Mouse (Mus musculus): Measurements from ENCODE around the gene Pik3r1. TPM values are rescaled to one million over a fixed set of nuclear protein-coding genes. Genes with fewer than 3 reads are reported as not detected.
A peak's percentile ranks its signal among the peaks of the same experiment; 100 is the strongest.

The Pik3r1 gene
- polyA plus RNA-seq, 1 experiment from 2014 or later: 42.7 TPM

- ATAC-seq: no peak
- H3K9me3 ChIP-seq (ENCODE audit: control insufficient read depth, low read length): no peaks in the 10 kb centered on the region
These were observed 41.1 kb downstream of the Pik3r1 start for GRCm38 (mm10) chr13:101726922-101727321.

DNA sequence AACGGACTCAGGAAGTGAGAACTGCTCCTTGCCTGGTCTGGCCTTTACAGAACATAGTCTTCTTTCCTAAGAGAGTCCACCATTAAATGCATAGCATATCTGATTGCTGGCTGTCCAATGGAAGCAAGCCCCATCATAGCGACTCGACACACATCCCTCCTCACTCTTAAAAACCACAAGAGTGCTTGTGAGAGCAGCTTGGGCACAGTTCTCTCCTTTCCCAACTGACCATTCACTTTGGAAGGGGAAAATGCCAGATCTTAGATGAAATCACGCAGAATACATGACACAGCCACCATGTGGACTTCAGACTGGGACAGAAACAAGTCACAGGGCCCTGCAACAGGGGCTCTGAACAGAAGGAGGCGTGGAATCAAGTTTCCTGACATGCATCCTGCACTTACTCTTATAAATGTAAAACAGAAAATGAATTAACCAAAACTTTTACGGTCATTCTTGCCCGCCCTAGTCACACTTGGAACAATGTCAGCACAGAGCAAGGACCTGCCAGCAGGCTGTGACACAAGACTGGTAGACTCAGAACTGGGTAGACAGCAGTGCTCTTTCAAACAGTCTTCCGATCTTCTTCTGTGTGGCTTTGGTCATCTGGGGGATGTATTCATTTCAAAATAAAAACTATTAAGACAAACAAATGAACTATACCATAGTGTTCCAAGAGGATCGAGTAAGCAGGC, 46.0 kb downstream of the Pik3r1 start:
- no peak overlapping the region for H3K27ac ChIP-seq (ENCODE audit: low read length)
- no peaks in the 10 kb centered on the region for H3K9me3 ChIP-seq (ENCODE audit: control insufficient read depth, low read length)
- ATAC-seq: no peak
- no peak overlapping the region for H3K4me2 ChIP-seq (ENCODE audit: low read length)
- WGBS: 91% methylated on average over 9 of the region's 9 CpGs
- H3K4me3 ChIP-seq (replicated peaks; ENCODE audit: low read length): no peak overlapping the region
- H3K9ac ChIP-seq (replicated peaks; ENCODE audit: low read depth, low read length): no peak overlapping the region
- H3K27me3 ChIP-seq (replicated peaks; ENCODE audit: control insufficient read depth, insufficient read depth, low read length): no peaks in the 10 kb centered on the region
- peaks cover 12% of the 10 kb centered on the region for H3K4me1 ChIP-seq (replicated peaks; ENCODE audit: control insufficient read depth, insufficient read depth, low read length)
- no peaks in the 10 kb centered on the region for H3K36me3 ChIP-seq (ENCODE audit: control insufficient read depth, insufficient read depth)

More at GRCm38 (mm10) chr13:101726922-101727321, 41.1 kb downstream of the Pik3r1 start:
- Histone ChIP-seq H3K36me3 (ENCODE audit: control insufficient read depth, insufficient read depth) (no peaks in the 10 kb centered on the region), H3K27me3 (replicated peaks; ENCODE audit: control insufficient read depth, insufficient read depth, low read length) (no peaks in the 10 kb centered on the region), H3K4me2 (ENCODE audit: low read length) (no peak overlapping the region), H3K27ac (ENCODE audit: low read length) (no peak overlapping the region), H3K9ac (replicated peaks; ENCODE audit: low read depth, low read length) (no peak overlapping the region), H3K4me1 (replicated peaks; ENCODE audit: control insufficient read depth, insufficient read depth, low read length) (peaks cover 18% of the 10 kb centered on the region), H3K4me3 (replicated peaks; ENCODE audit: low read length) (no peak overlapping the region)
- 96% methylated on average over 3 of the region's 3 CpGs for WGBS

DNA sequence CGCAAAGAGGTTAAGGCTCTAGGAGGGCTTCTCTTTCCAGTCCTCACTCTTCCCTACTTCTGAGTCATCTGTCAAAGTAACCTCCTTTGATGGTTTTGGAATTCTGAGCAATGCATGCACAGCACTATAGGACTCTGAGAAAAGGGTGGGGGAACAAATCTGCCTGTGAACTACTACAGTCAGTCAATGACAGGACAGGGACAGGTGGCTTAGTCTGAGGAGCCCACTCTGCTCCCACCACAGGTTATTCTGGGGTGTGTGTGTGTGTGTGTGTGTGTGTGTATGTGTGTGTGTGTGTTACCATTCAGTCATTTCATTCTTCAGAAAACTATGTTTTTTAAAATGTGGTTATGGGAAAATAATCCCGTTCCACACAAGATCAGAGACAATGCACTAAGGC, 46.9 kb downstream of the Pik3r1 start:
- peaks cover 12% of the 10 kb centered on the region for H3K4me1 ChIP-seq (replicated peaks; ENCODE audit: control insufficient read depth, insufficient read depth, low read length)
- H3K4me2 ChIP-seq (ENCODE audit: low read length): no peak overlapping the region
- 91% methylated on average over 1 of the region's 2 CpGs for WGBS
- ATAC-seq: no peak
- H3K27me3 ChIP-seq (replicated peaks; ENCODE audit: control insufficient read depth, insufficient read depth, low read length): no peaks in the 10 kb centered on the region
- H3K9ac ChIP-seq (replicated peaks; ENCODE audit: low read depth, low read length): no peak overlapping the region
- no peak overlapping the region for H3K4me3 ChIP-seq (replicated peaks; ENCODE audit: low read length)
- H3K27ac ChIP-seq (ENCODE audit: low read length): no peak overlapping the region
- H3K9me3 ChIP-seq (ENCODE audit: control insufficient read depth, low read length): no peaks in the 10 kb centered on the region
- no peaks in the 10 kb centered on the region for H3K36me3 ChIP-seq (ENCODE audit: control insufficient read depth, insufficient read depth)

DNA sequence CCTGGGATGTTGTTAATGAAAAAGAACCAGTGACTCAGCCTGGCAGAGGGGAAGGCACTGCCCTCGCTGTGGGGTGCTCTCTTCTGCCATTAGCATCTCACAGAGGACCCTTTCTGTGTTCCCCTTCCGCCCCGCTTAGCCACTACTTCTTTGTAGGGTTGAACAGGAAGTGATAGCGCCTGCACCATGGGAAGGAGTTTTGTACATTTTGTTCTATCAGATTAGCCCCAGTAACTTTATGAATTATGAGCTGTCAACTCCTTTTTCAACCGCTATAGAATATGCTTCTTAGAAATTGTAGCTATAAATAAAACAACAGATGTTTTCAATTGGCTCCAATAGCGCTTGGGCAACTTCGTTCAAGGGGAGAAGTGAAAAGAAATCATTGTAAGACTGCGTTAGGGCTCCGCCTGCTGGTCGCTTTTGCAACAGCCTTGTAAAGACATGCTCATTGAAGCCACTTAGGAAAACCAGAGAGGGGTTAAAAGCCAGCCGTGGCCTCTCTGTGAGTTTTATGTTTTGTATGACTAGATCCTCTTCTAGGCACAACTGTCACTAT, 48.6 kb downstream of the Pik3r1 start:
- no peaks in the 10 kb centered on the region for H3K36me3 ChIP-seq (ENCODE audit: control insufficient read depth, insufficient read depth)
- WGBS: 6% methylated on average over 11 of the region's 11 CpGs
- H3K27me3 ChIP-seq (replicated peaks; ENCODE audit: control insufficient read depth, insufficient read depth, low read length): no peaks in the 10 kb centered on the region
- peak overlapping the region; percentile 42 for H3K4me2 ChIP-seq (ENCODE audit: low read length)
- H3K9me3 ChIP-seq (ENCODE audit: control insufficient read depth, low read length): no peaks in the 10 kb centered on the region
- H3K27ac ChIP-seq (ENCODE audit: low read length): no peak overlapping the region; the same call in 1 of the 2 replicates
- H3K9ac ChIP-seq (replicated peaks; ENCODE audit: low read depth, low read length): no peak overlapping the region
- H3K4me1 ChIP-seq (replicated peaks; ENCODE audit: control insufficient read depth, insufficient read depth, low read length): peaks cover 12% of the 10 kb centered on the region
- ATAC-seq: peak; percentile 57; the same call in 1 of the 2 replicates
- no peak overlapping the region for H3K4me3 ChIP-seq (replicated peaks; ENCODE audit: low read length)

DNA sequence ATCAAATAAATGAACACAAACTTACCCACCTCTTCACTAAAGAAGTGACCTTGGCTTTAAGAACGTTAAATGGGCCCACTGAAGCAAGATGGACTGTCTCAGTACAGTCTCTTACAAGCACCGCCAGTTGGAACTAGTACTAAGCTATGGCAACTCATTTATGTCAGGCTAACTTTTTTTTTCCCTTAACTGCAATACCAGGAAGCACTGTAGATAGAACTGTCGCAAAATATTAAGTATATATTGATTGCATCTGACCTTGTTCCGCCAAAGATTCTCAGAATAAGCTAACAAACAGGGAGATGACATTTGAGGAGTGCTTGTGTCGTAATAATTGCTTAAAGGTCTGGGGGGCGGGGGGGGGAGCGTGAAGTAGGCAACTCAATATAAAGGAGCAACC, 49.3 kb downstream of the Pik3r1 start:
- WGBS: 53% methylated on average over 7 of the region's 7 CpGs
- Histone ChIP-seq H3K9ac (replicated peaks; ENCODE audit: low read depth, low read length) (no peak overlapping the region), H3K4me2 (ENCODE audit: low read length) (peak overlapping the region; percentile 42; the same call in 1 of the 2 replicates), H3K27ac (ENCODE audit: low read length) (no peak overlapping the region), H3K36me3 (ENCODE audit: control insufficient read depth, insufficient read depth) (no peaks in the 10 kb centered on the region), H3K27me3 (replicated peaks; ENCODE audit: control insufficient read depth, insufficient read depth, low read length) (no peaks in the 10 kb centered on the region), H3K9me3 (ENCODE audit: control insufficient read depth, low read length) (no peaks in the 10 kb centered on the region), H3K4me1 (replicated peaks; ENCODE audit: control insufficient read depth, insufficient read depth, low read length) (peaks cover 12% of the 10 kb centered on the region), H3K4me3 (replicated peaks; ENCODE audit: low read length) (no peak overlapping the region)
- no peak for ATAC-seq

DNA sequence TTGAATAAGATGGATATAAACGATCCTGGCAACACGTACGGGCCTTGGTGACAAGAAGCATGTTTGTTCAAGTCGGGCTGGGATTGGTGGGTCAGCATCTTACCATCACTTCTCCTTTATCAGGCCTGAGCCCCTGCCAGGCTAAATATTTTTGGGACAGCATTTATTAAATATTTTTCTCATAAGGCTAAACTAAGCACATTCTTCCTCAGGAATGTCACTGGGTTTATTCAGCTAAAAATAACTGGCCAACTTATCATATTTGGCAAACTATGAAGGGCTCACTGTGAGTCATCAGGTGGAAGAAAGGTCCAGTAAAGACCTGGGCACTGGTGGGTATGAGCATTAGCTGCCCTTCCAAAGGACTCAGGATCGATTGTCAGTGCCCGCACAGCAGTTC, 50.2 kb downstream of the Pik3r1 start:
- Histone ChIP-seq H3K36me3 (ENCODE audit: control insufficient read depth, insufficient read depth) (no peaks in the 10 kb centered on the region), H3K4me1 (replicated peaks; ENCODE audit: control insufficient read depth, insufficient read depth, low read length) (peaks cover 12% of the 10 kb centered on the region), H3K9ac (replicated peaks; ENCODE audit: low read depth, low read length) (no peak overlapping the region), H3K4me2 (ENCODE audit: low read length) (no peak overlapping the region), H3K9me3 (ENCODE audit: control insufficient read depth, low read length) (no peaks in the 10 kb centered on the region), H3K27ac (ENCODE audit: low read length) (no peak overlapping the region), H3K4me3 (replicated peaks; ENCODE audit: low read length) (no peak overlapping the region), H3K27me3 (replicated peaks; ENCODE audit: control insufficient read depth, insufficient read depth, low read length) (no peaks in the 10 kb centered on the region)
- WGBS: 63% methylated on average over 6 of the region's 6 CpGs
- ATAC-seq: no peak

- Histone ChIP-seq H3K9me3 (ENCODE audit: control insufficient read depth, low read length) (no peaks in the 10 kb centered on the region), H3K27ac (ENCODE audit: low read length) (no peak overlapping the region), H3K4me1 (replicated peaks; ENCODE audit: control insufficient read depth, insufficient read depth, low read length) (no peaks in the 10 kb centered on the region), H3K36me3 (ENCODE audit: control insufficient read depth, insufficient read depth) (no peaks in the 10 kb centered on the region), H3K27me3 (replicated peaks; ENCODE audit: control insufficient read depth, insufficient read depth, low read length) (no peaks in the 10 kb centered on the region), H3K4me3 (replicated peaks; ENCODE audit: low read length) (no peak overlapping the region), H3K9ac (replicated peaks; ENCODE audit: low read depth, low read length) (no peak overlapping the region), H3K4me2 (ENCODE audit: low read length) (no peak overlapping the region)
- no peak for ATAC-seq
- 91% methylated on average over 12 of the region's 12 CpGs for WGBS
These were observed 54.5 kb downstream of the Pik3r1 start for GRCm38 (mm10) chr13:101713429-101714088.

GRCm38 (mm10) chr13:101712720-101713428, 55.1 kb downstream of the Pik3r1 start:
- ATAC-seq: no peak
- no peak overlapping the region for H3K4me2 ChIP-seq (ENCODE audit: low read length)
- no peak overlapping the region for H3K4me3 ChIP-seq (replicated peaks; ENCODE audit: low read length)
- no peaks in the 10 kb centered on the region for H3K9me3 ChIP-seq (ENCODE audit: control insufficient read depth, low read length)
- H3K36me3 ChIP-seq (ENCODE audit: control insufficient read depth, insufficient read depth): no peaks in the 10 kb centered on the region
- H3K9ac ChIP-seq (replicated peaks; ENCODE audit: low read depth, low read length): no peak overlapping the region
- no peak overlapping the region for H3K27ac ChIP-seq (ENCODE audit: low read length)
- no peaks in the 10 kb centered on the region for H3K4me1 ChIP-seq (replicated peaks; ENCODE audit: control insufficient read depth, insufficient read depth, low read length)
- 88% methylated on average over 9 of the region's 9 CpGs for WGBS
- H3K27me3 ChIP-seq (replicated peaks; ENCODE audit: control insufficient read depth, insufficient read depth, low read length): no peaks in the 10 kb centered on the region

- Histone ChIP-seq H3K4me3 (replicated peaks; ENCODE audit: low read length) (no peak overlapping the region), H3K9ac (replicated peaks; ENCODE audit: low read depth, low read length) (no peak overlapping the region), H3K4me2 (ENCODE audit: low read length) (no peak overlapping the region), H3K4me1 (replicated peaks; ENCODE audit: control insufficient read depth, insufficient read depth, low read length) (no peaks in the 10 kb centered on the region), H3K27ac (ENCODE audit: low read length) (no peak overlapping the region), H3K27me3 (replicated peaks; ENCODE audit: control insufficient read depth, insufficient read depth, low read length) (no peaks in the 10 kb centered on the region), H3K9me3 (ENCODE audit: control insufficient read depth, low read length) (no peaks in the 10 kb centered on the region), H3K36me3 (ENCODE audit: control insufficient read depth, insufficient read depth) (0 out of 2 replicates have a peak, but pooled peaks cover 2% of the 10 kb centered on the region)
- WGBS: 88% methylated on average over 9 of the region's 9 CpGs
- no peak for ATAC-seq
These were observed 55.9 kb downstream of the Pik3r1 start for GRCm38 (mm10) chr13:101712099-101712498.

All from forebrain, embryonic 16.5 days (tissue).